Mouse (Mus musculus) lung, embryonic 15.5 days (tissue): ENCODE results near the gene 4933416C03Rik. TPM values are rescaled to one million over a fixed set of nuclear protein-coding genes. Genes with fewer than 3 reads are reported as not detected.

Experiments
- ATAC-seq: fragments of 200-750 bp; cut with Nextera tagmentation; 2 replicates; pipeline ENCODE4 v1.8.0; 2017; ENCODE audit warnings: moderate number of reproducible peaks, borderline replicate concordance; ENCODE audit not compliant: low FRiP score, low TSS enrichment; ENCODE audit errors: extremely low read depth
- H3K27ac ChIP-seq: fragments of 300-500 bp; sonication (generic); 2 replicates; pipeline ENCODE4 v1.5.1; 2015; ENCODE audit warnings: moderate library complexity, mild to moderate bottlenecking, inconsistent platforms
- H3K27me3 ChIP-seq: fragments of 300-500 bp; sonication (generic); 2 replicates; pipeline ENCODE4 v1.6.1; 2015; ENCODE audit warnings: inconsistent platforms
- H3K36me3 ChIP-seq: fragments of 300-500 bp; sonication (generic); 2 replicates; pipeline ENCODE4 v1.6.1; 2015; ENCODE audit warnings: inconsistent platforms
- H3K4me1 ChIP-seq: fragments of 300-500 bp; sonication (generic); 2 replicates; pipeline ENCODE4 v1.6.1; 2015; ENCODE audit warnings: inconsistent platforms
- H3K4me2 ChIP-seq: fragments of 300-500 bp; sonication (generic); 2 replicates; pipeline ENCODE4 v1.6.1; 2015; ENCODE audit warnings: inconsistent platforms, mild to moderate bottlenecking, moderate library complexity
- H3K4me3 ChIP-seq: fragments of 300-500 bp; sonication (generic); 2 replicates; pipeline ENCODE4 v1.5.1; 2015; ENCODE audit warnings: mild to moderate bottlenecking, inconsistent platforms
- H3K9ac ChIP-seq: fragments of 300-500 bp; sonication (generic); 2 replicates; pipeline ENCODE4 v1.6.1; 2015; ENCODE audit warnings: inconsistent platforms
- H3K9me3 ChIP-seq: fragments of 300-500 bp; sonication (generic); 2 replicates; pipeline ENCODE4 v1.6.1; 2016; ENCODE audit warnings: inconsistent platforms
- WGBS: fragments of 180-500 bp; shearing (Covaris S2); methylation state at CpG from one replicate; pipeline ENCODE4 v1.1.7; 2015; 5-methylcytosine and 5-hydroxymethylcytosine counted together
- polyA plus RNA-seq: library from polyadenylated mRNA; unstranded; fragments of >200 nt; fragmentation: Nextera tagmentation; extraction: Ambion mirVana; gene quantifications from 2 replicates; pipeline ENCODE4 v1.2.1, GENCODE M21; 2015

The 4933416C03Rik gene
- polyA plus RNA-seq, 1 experiment from 2014 or later, result not detected

- H3K4me1 ChIP-seq, result no peaks in the 10 kb centered on the region
- H3K9me3 ChIP-seq, result no peaks in the 10 kb centered on the region
- 97% methylated on average over 2 of the region's 2 CpGs for WGBS
Observed at GRCm38 (mm10) chr10:116121463-116121862, 7.7 kb upstream of the 4933416C03Rik start.

GRCm38 (mm10) chr10:116117060-116117459, 3.3 kb upstream of the 4933416C03Rik start:
- 52% methylated on average over 8 of the region's 8 CpGs for WGBS
- Histone ChIP-seq H3K9me3 (no peaks in the 10 kb centered on the region), H3K27me3 (no peaks in the 10 kb centered on the region), H3K9ac (no peak overlapping the region), H3K27ac (no peak overlapping the region), H3K4me2 (no peak overlapping the region), H3K4me3 (no peak overlapping the region), H3K4me1 (no peaks in the 10 kb centered on the region), H3K36me3 (no peaks in the 10 kb centered on the region)
- no peak for ATAC-seq

More at GRCm38 (mm10) chr10:116121463-116121862, 7.7 kb upstream of the 4933416C03Rik start:
- H3K4me3 ChIP-seq, result no peak overlapping the region
- no peak overlapping the region for H3K4me2 ChIP-seq
- no peak overlapping the region for H3K27ac ChIP-seq
- H3K27me3 ChIP-seq, result no peaks in the 10 kb centered on the region
- no peak for ATAC-seq
- no peaks in the 10 kb centered on the region for H3K36me3 ChIP-seq
- H3K9ac ChIP-seq, result no peak overlapping the region

GRCm38 (mm10) chr10:116115881-116116677, 2.4 kb upstream of the 4933416C03Rik start:
- no peaks in the 10 kb centered on the region for H3K36me3 ChIP-seq
- no peaks in the 10 kb centered on the region for H3K9me3 ChIP-seq
- no peak overlapping the region for H3K4me3 ChIP-seq
- no peak overlapping the region for H3K4me2 ChIP-seq
- H3K4me1 ChIP-seq, result no peaks in the 10 kb centered on the region
- no peak overlapping the region for H3K27ac ChIP-seq
- WGBS, result 50% methylated on average over 4 of the region's 4 CpGs
- no peak for ATAC-seq
- no peak overlapping the region for H3K9ac ChIP-seq
- no peaks in the 10 kb centered on the region for H3K27me3 ChIP-seq

- 96% methylated on average over 11 of the region's 11 CpGs for WGBS
- Histone ChIP-seq H3K9ac (no peak overlapping the region), H3K9me3 (no peaks in the 10 kb centered on the region), H3K4me3 (no peak overlapping the region), H3K4me2 (no peak overlapping the region), H3K27ac (no peak overlapping the region), H3K4me1 (no peaks in the 10 kb centered on the region), H3K27me3 (no peaks in the 10 kb centered on the region), H3K36me3 (no peaks in the 10 kb centered on the region)
- ATAC-seq, result no peak
Observed at GRCm38 (mm10) chr10:116112868-116113267, 849 bp downstream of the 4933416C03Rik start.

GRCm38 (mm10) chr10:116108730-116109129, 5.0 kb downstream of the 4933416C03Rik start:
- Histone ChIP-seq H3K9me3 (no peaks in the 10 kb centered on the region), H3K27ac (no peak overlapping the region), H3K4me1 (no peaks in the 10 kb centered on the region), H3K9ac (no peak overlapping the region), H3K4me2 (no peak overlapping the region), H3K36me3 (no peaks in the 10 kb centered on the region), H3K4me3 (no peak overlapping the region), H3K27me3 (no peaks in the 10 kb centered on the region)
- WGBS, result 66% methylated on average over 1 of the region's 1 CpGs
- ATAC-seq, result no peak

GRCm38 (mm10) chr10:116108176-116108575, 5.5 kb downstream of the 4933416C03Rik start:
- Histone ChIP-seq H3K36me3 (no peaks in the 10 kb centered on the region), H3K4me2 (no peak overlapping the region), H3K27ac (no peak overlapping the region), H3K4me3 (no peak overlapping the region), H3K9ac (no peak overlapping the region), H3K27me3 (no peaks in the 10 kb centered on the region), H3K9me3 (no peaks in the 10 kb centered on the region), H3K4me1 (no peaks in the 10 kb centered on the region)
- no peak for ATAC-seq
- 58% methylated on average over 4 of the region's 4 CpGs for WGBS

- 83% methylated on average over 7 of the region's 7 CpGs for WGBS
- H3K4me3 ChIP-seq, result no peak overlapping the region
- no peaks in the 10 kb centered on the region for H3K36me3 ChIP-seq
- H3K27me3 ChIP-seq, result no peaks in the 10 kb centered on the region
- ATAC-seq, result no peak
- H3K4me1 ChIP-seq, result no peaks in the 10 kb centered on the region
- H3K9me3 ChIP-seq, result no peaks in the 10 kb centered on the region
- H3K4me2 ChIP-seq, result no peak overlapping the region
- H3K27ac ChIP-seq, result no peak overlapping the region
- H3K9ac ChIP-seq, result no peak overlapping the region
Observed at GRCm38 (mm10) chr10:116098470-116098869, 15.2 kb downstream of the 4933416C03Rik start.

GRCm38 (mm10) chr10:116096466-116096865, 17.3 kb downstream of the 4933416C03Rik start:
- no peaks in the 10 kb centered on the region for H3K9me3 ChIP-seq
- ATAC-seq, result no peak
- H3K4me1 ChIP-seq, result no peaks in the 10 kb centered on the region
- no peak overlapping the region for H3K4me2 ChIP-seq
- 82% methylated on average over 13 of the region's 13 CpGs for WGBS
- no peak overlapping the region for H3K27ac ChIP-seq
- no peak overlapping the region for H3K4me3 ChIP-seq
- H3K9ac ChIP-seq, result no peak overlapping the region
- H3K36me3 ChIP-seq, result no peaks in the 10 kb centered on the region
- no peaks in the 10 kb centered on the region for H3K27me3 ChIP-seq

GRCm38 (mm10) chr10:116083965-116084364, 29.8 kb downstream of the 4933416C03Rik start:
- no peaks in the 10 kb centered on the region for H3K36me3 ChIP-seq
- no peaks in the 10 kb centered on the region for H3K9me3 ChIP-seq
- H3K4me2 ChIP-seq, result no peak overlapping the region
- H3K4me1 ChIP-seq, result no peaks in the 10 kb centered on the region
- H3K27ac ChIP-seq, result no peak overlapping the region
- H3K9ac ChIP-seq, result no peak overlapping the region
- 24% methylated on average over 3 of the region's 3 CpGs for WGBS
- H3K4me3 ChIP-seq, result no peak overlapping the region
- no peak for ATAC-seq
- no peaks in the 10 kb centered on the region for H3K27me3 ChIP-seq

GRCm38 (mm10) chr10:116080841-116081240, 32.9 kb downstream of the 4933416C03Rik start:
- Histone ChIP-seq H3K36me3 (no peaks in the 10 kb centered on the region), H3K4me2 (no peak overlapping the region), H3K4me1 (no peaks in the 10 kb centered on the region), H3K27ac (no peak overlapping the region), H3K9ac (no peak overlapping the region), H3K4me3 (no peak overlapping the region), H3K27me3 (no peaks in the 10 kb centered on the region), H3K9me3 (no peaks in the 10 kb centered on the region)
- ATAC-seq, result no peak
- 67% methylated on average over 6 of the region's 6 CpGs for WGBS

GRCm38 (mm10) chr10:116079396-116079795, 34.3 kb downstream of the 4933416C03Rik start:
- H3K9me3 ChIP-seq, result no peaks in the 10 kb centered on the region
- 44% methylated on average over 7 of the region's 7 CpGs for WGBS
- no peak overlapping the region for H3K4me2 ChIP-seq
- ATAC-seq, result no peak
- H3K27ac ChIP-seq, result no peak overlapping the region
- no peaks in the 10 kb centered on the region for H3K27me3 ChIP-seq
- H3K4me3 ChIP-seq, result no peak overlapping the region
- no peaks in the 10 kb centered on the region for H3K36me3 ChIP-seq
- no peaks in the 10 kb centered on the region for H3K4me1 ChIP-seq
- H3K9ac ChIP-seq, result no peak overlapping the region

GRCm38 (mm10) chr10:116078636-116079035, 35.1 kb downstream of the 4933416C03Rik start:
- H3K36me3 ChIP-seq, result no peaks in the 10 kb centered on the region
- no peak overlapping the region for H3K9ac ChIP-seq
- no peaks in the 10 kb centered on the region for H3K4me1 ChIP-seq
- no peak overlapping the region for H3K4me2 ChIP-seq
- no peak for ATAC-seq
- no peak overlapping the region for H3K4me3 ChIP-seq
- H3K27me3 ChIP-seq, result no peaks in the 10 kb centered on the region
- H3K27ac ChIP-seq, result no peak overlapping the region
- 68% methylated on average over 5 of the region's 5 CpGs for WGBS
- H3K9me3 ChIP-seq, result no peaks in the 10 kb centered on the region
